Mouse (Mus musculus) macrophage (primary cell): ENCODE measurements around the gene Napsa. TPM values are rescaled to one million over a fixed set of nuclear protein-coding genes. Genes with fewer than 3 reads are reported as not detected.

ENCODE experiments used
- H3K27ac ChIP-seq: fragments of 350-480 bp; formaldehyde crosslinking; 2 replicates; pipeline ENCODE4 v1.9.0; 2021
- H3K36me3 ChIP-seq: fragments of 350-480 bp; formaldehyde crosslinking; 2 replicates; pipeline ENCODE4 v1.9.0; 2021; ENCODE audit errors: inconsistent target
- H3K4me3 ChIP-seq: fragments of 350-480 bp; formaldehyde crosslinking; 2 replicates; pipeline ENCODE4 v1.9.0; 2021; ENCODE audit errors: inconsistent target
- H3K79me2 ChIP-seq: fragments of 350-480 bp; formaldehyde crosslinking; 2 replicates; pipeline ENCODE4 v1.9.0; 2021; ENCODE audit errors: inconsistent target
- WGBS: methylation state at CpG from one replicate; pipeline ENCODE4 v1.1.7; 2026; ENCODE audit warnings: inconsistent platforms; ENCODE audit not compliant: missing documents; 5-methylcytosine and 5-hydroxymethylcytosine counted together
- polyA plus RNA-seq: library from polyadenylated mRNA; stranded (reverse); fragments of 250-400 nt; gene quantifications from 3 replicates; pipeline ENCODE4 v1.2.4, GENCODE M21; 2018; ENCODE audit warnings: inconsistent platforms

Gene Napsa
- polyA plus RNA-seq, 1 experiment from 2014 or later: 26.9 TPM

DNA sequence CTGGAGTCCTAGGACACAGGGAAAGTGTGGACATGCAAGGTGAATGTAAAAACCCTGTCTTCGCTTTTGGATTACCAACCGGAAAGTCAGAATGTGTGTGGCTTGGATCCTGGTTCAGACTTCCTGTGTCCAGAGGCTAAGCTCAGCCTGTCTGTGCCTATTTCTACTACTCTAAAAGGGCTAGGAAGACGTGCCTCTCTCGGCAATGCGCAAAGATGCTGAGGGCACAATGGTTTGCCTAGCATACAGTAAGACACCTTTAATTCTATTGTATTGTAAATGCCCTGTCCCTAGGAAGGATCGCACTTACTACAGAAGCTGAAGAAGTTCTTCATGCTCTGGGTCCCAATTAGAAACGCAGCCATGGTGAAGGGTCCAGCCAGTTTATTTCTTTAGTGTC is 33.3 kb downstream of the Napsa start:
- Histone ChIP-seq H3K36me3 (no peaks in the 10 kb centered on the region), H3K27ac (no peak overlapping the region), H3K4me3 (no peak overlapping the region), H3K79me2 (no peaks in the 10 kb centered on the region)
- WGBS: 38% methylated on average over 7 of the region's 7 CpGs

DNA sequence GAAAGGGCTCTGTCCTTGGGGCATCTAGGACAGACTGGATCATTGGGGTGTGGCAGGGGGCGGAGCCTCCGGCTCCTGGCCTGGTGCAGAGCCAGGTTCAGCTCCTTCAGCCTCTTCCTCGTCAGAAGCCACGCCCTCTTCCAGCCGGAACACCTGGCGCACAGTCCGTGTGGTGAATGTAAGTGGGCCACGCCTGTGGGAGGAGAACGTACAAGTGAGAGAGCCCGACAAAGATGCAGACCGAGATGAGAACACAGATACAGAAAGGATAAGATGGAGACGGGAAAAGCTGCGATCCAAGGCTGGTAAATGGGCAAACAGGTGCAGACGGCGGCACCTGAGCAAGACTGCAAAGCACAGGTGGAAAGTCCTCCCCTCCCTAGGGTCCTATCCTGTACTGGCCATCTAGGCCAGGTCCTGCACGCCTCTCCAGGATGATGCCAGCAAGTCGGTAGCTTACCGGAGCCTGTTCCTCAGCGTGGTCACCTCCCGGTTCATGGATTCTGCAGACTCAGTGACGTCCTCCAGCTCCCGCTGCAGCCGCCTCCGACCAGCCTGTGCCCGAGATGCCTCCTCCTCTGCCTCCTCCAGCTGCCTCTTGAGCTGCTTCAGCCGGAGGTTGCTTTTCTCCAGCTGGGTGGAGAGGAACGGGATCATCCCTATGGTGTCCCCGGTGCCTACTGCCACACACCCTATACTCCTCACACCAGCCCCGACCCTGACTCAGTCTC is 34.2 kb downstream of the Napsa start:
- 13% methylated on average over 28 of the region's 29 CpGs for WGBS
- H3K4me3 ChIP-seq: no peak overlapping the region
- H3K79me2 ChIP-seq: no peaks in the 10 kb centered on the region

DNA sequence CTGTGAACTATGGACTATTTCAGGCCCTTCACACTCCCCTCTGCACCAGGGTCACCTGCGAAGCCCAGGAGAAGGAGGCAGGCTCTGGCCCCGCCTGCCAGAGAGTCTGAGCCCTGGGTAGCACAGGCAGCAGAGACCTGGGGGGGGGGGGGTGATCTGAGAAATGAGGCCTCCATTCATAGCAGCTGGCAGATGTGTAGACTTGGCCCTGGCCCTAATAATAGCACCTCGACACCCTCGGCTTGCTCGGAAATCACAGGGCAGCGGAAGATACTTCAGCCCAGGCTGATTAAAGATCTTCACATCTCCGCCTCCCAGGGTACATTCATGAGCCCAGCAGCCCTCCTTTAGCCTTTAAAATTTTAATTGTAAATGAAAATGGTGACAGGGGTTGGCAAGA is 40.0 kb downstream of the Napsa start:
- Histone ChIP-seq H3K79me2 (no peaks in the 10 kb centered on the region), H3K36me3 (no peaks in the 10 kb centered on the region), H3K4me3 (no peak overlapping the region), H3K27ac (no peak overlapping the region)
- WGBS: 86% methylated on average over 4 of the region's 7 CpGs

More for the DNA sequence above, 34.2 kb downstream of the Napsa start:
- no peaks in the 10 kb centered on the region for H3K36me3 ChIP-seq
- H3K27ac ChIP-seq: no peak overlapping the region

DNA sequence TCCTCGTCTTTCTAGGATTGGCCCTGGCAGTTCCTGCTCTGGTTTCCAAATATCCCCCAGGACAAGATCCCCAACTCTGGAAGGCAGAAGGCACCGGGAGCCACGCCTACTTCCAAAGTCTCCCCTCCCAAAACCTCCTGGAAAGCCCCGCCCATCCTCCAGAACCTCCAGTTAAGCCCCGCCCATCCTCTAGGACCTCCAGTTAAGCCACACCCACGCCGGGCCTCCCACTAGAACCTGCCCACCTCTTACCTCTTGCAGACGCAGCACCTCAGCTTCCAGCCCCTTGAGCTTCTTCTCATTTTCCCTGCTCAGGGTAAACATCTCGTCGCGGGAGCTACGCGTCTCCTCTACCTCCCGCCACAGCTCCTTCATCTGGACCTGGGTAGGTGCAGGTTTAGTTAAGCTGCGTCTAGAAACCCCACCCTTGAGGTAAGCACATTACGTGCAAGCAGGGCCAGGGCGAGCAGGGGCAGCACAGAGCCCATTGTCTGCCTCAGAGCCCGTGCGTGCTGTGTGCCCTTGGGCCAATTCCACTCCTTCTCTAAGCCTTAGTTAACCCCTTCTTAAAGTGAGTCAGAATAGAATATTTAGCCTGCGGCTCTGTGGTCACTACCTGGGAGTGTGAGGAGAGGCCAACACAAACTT is 42.0 kb downstream of the Napsa start:
- H3K36me3 ChIP-seq: no peaks in the 10 kb centered on the region
- no peaks in the 10 kb centered on the region for H3K79me2 ChIP-seq
- no peak overlapping the region for H3K27ac ChIP-seq
- H3K4me3 ChIP-seq: no peak overlapping the region
- WGBS: 18% methylated on average over 20 of the region's 20 CpGs

DNA sequence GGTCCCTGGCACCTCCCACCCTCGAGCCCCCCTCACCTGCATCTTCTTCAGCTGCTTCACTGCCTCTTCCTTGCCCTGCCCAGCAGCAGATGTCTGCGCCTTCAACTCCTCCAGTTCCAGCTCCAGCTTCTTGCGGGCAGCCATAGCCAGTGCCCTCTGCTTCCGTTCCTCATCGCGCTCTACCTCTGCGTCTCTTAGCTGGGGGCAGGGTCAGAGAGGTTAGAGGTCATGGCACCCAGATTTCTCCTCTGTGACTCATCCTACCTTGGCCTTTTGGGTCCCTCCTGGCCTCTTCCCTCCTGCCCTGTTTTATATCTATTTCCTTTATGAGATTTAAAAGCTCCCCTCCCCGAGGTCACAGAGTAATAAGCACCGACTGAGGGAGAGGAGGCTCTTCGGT is 43.1 kb downstream of the Napsa start:
- WGBS: 19% methylated on average over 10 of the region's 10 CpGs
- no peak overlapping the region for H3K4me3 ChIP-seq
- H3K27ac ChIP-seq: no peak overlapping the region
- H3K36me3 ChIP-seq: no peaks in the 10 kb centered on the region
- no peaks in the 10 kb centered on the region for H3K79me2 ChIP-seq

DNA sequence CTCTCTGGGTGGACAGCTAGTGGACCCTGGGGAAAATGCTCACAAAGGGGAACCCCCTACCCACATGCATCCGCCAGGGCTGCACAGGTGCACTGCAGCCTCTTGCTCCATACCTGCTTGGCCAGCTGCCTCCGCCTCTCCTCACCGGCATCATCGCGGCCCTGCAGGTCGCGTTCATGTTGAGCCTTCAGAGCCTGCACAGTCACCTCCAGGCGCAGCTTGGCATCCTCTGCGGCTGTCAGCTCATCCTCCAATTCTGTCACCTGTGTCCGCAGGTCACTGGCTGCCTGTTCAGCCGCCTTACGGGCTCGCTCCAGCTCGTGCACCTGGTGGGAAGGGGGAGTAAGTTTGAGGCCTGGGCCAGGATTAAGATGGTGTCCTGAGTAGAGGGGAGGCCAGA is 43.8 kb downstream of the Napsa start:
- 94% methylated on average over 14 of the region's 14 CpGs for WGBS
- Histone ChIP-seq H3K36me3 (no peaks in the 10 kb centered on the region), H3K27ac (no peak overlapping the region), H3K4me3 (no peak overlapping the region), H3K79me2 (no peaks in the 10 kb centered on the region)

DNA sequence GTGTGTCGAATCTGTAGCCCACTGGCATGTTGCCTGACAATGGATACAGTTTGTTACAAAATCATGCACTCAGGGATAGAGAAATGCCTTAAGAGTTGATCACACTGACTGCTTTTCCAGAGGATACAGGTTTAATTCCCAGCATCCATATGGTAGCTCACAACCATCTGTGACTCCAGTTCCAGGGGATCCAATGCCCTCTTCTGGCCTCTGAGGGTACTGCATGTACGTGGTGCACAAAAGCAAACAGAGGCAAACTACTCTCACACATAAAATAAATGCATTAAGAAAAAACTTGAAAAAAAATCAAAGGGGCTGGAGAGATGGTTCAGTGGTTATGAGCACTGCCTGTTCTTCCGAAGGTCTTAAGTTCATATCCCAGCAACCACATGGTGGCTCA is 44.9 kb downstream of the Napsa start:
- Histone ChIP-seq H3K27ac (no peak overlapping the region), H3K36me3 (no peaks in the 10 kb centered on the region), H3K79me2 (no peaks in the 10 kb centered on the region), H3K4me3 (no peak overlapping the region)
- WGBS: 76% methylated on average over 3 of the region's 3 CpGs

DNA sequence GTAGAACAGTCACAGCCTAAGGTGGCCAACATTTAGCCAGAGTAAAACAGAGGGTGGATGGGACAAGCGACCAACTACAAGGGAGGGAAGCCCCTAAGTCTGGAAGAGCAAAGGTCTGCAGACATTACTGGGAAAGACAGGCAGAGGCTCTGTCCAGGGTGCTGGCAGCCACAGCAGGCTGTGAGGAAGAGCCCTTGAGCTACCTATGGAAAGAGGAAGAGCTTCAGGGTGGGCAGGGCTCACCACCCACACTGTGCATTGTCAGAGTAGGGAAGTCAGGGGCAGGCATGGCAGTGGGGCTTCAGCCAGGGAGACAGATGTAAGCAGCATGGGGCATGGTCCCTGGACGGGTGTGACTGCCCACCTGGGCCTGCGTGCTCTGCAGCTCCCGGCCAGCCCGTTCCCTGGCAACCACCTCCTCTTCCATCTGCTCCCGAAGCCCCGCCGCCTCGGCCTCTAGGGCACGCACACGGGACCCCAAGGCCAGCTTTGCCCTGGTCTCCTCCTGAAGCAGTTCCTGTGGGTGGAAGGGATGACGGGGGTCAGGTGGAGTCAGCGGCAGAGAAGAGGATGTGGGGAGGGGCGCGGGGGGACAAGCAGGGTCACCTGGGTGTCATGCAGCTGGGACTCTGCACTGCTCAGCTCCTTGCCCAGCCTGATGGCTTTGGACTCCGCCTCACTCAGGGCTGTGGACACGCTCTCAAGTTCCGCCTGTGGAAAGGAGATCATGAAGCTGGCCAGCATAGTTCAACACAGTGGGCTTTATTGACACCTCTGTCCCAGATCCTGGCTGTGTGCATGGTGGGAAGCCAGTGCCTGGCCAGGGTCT is 51.7 kb downstream of the Napsa start:
- no peaks in the 10 kb centered on the region for H3K79me2 ChIP-seq
- no peak overlapping the region for H3K4me3 ChIP-seq
- no peak overlapping the region for H3K27ac ChIP-seq
- H3K36me3 ChIP-seq: no peaks in the 10 kb centered on the region
- WGBS: 54% methylated on average over 16 of the region's 18 CpGs

DNA sequence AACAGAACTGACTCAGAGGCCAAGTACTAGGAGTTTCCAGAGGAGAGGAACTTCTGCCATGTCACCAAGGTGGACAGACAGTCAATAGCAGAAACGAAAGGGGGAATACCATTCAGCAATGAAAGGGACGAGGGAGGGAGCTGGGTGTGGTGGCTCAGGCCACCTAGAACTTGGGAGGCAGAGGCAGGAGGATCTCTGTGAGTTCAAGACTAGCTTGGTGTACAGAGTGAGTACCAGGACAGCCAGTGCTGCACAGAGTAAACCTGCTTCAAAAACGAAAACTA is 52.3 kb downstream of the Napsa start:
- no peaks in the 10 kb centered on the region for H3K36me3 ChIP-seq
- WGBS: 72% methylated on average over 3 of the region's 3 CpGs

DNA sequence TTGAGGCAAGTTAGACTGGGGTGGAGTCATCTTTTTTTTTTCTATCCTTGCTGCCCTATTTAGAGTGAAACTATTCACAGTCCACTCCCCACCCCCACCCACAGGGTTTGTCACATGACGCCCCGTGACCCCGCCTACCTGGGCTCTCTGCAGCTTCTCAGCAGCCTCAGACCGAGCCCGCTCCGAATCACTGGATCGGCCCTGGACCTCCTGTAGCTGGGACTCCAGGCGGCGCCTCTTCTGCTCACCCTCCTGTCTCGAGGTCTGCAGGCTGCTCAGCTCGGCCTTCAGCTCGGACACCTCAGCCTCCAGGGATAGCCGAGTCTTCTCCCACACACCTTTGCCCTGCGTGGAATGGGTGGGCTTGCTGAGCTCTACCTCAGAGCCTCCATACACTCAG is 52.6 kb downstream of the Napsa start:
- no peak overlapping the region for H3K4me3 ChIP-seq
- WGBS: 59% methylated on average over 14 of the region's 14 CpGs
- no peaks in the 10 kb centered on the region for H3K36me3 ChIP-seq
- no peak overlapping the region for H3K27ac ChIP-seq
- no peaks in the 10 kb centered on the region for H3K79me2 ChIP-seq

More for the DNA sequence above, 52.3 kb downstream of the Napsa start:
- H3K79me2 ChIP-seq: no peaks in the 10 kb centered on the region
- H3K4me3 ChIP-seq: no peak overlapping the region
- H3K27ac ChIP-seq: no peak overlapping the region

DNA sequence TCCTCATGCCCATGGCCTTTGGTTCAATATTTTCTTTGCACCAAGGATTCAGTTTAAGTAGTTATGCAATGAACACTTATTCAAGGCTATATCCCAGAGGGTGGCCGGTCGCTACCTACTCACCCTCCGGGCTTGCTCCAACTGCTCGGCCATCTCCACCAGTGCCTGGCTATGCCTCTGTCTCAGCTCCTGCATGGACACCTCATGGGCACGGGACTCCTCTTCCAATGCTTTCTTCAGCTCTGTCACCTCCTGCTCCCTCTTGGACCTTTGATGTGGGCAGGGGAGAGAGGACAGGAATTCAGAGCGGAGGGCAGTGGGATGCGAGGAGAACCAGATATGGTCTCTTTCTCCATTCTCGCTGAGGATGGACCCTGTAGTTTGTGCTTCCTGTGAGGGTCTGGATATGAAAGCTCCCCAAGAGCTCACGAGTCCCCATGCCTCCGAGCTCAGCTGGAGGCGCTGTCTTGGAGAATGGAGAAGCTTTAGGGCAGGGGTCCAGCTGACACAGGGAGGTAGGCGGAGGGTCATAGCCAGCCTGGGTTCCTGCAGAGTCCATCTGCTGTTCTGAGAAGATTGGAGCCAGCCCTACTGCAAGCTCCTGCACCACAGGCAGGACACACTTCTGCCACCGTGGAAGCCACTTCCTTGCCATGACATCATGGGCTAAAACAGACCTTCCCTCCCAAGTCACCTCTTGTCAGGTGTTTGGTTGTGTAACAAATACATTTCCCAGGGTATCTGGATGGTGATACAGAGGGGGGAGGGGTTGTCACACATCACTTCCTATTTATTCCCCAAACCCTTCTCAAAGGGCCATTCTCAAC is 53.3 kb downstream of the Napsa start:
- H3K27ac ChIP-seq: no peak overlapping the region
- WGBS: 92% methylated on average over 13 of the region's 13 CpGs

DNA sequence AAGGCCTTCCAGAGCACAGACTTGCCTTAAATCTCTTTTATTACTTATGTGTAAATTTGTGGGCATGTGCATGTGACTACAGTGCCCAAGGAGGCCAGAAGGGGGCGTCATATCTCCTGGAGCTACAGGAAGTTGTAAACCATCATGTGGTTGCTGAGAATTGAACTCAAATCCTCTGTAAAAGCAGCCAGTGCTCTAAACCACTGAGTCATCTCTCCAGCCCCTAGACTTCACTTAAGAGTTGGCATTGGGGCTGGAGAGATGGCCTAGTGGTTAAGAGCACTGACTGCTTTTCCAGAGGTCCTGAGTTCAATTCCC is 53.8 kb downstream of the Napsa start:
- Histone ChIP-seq H3K27ac (no peak overlapping the region), H3K4me3 (no peak overlapping the region), H3K36me3 (no peaks in the 10 kb centered on the region), H3K79me2 (no peaks in the 10 kb centered on the region)
- 55% methylated on average over 1 of the region's 1 CpGs for WGBS

More for the DNA sequence above, 53.3 kb downstream of the Napsa start:
- Histone ChIP-seq H3K4me3 (no peak overlapping the region), H3K36me3 (no peaks in the 10 kb centered on the region), H3K79me2 (no peaks in the 10 kb centered on the region)

DNA sequence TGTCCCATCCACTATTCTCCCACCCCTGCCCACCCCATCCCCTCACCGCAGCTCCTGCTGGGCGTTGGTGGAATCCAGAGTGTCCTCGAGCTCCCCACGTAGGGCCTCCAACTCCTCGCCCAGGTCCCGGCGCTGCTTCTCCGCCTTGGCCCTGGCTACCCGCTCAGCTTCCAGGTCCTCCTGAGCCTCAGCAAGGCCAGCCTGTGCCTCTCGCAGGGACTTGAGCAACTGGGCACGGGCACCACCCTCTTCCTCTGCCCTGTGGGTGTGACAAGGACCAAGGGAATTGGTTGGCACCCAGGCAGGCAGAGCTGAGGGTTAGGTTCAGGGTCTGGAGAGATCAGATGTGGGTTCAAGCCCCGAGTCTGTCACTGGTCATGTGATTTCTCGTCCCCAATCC is 54.8 kb downstream of the Napsa start:
- H3K36me3 ChIP-seq: no peaks in the 10 kb centered on the region
- no peaks in the 10 kb centered on the region for H3K79me2 ChIP-seq
- WGBS: 81% methylated on average over 13 of the region's 13 CpGs
- no peak overlapping the region for H3K4me3 ChIP-seq
- H3K27ac ChIP-seq: no peak overlapping the region

DNA sequence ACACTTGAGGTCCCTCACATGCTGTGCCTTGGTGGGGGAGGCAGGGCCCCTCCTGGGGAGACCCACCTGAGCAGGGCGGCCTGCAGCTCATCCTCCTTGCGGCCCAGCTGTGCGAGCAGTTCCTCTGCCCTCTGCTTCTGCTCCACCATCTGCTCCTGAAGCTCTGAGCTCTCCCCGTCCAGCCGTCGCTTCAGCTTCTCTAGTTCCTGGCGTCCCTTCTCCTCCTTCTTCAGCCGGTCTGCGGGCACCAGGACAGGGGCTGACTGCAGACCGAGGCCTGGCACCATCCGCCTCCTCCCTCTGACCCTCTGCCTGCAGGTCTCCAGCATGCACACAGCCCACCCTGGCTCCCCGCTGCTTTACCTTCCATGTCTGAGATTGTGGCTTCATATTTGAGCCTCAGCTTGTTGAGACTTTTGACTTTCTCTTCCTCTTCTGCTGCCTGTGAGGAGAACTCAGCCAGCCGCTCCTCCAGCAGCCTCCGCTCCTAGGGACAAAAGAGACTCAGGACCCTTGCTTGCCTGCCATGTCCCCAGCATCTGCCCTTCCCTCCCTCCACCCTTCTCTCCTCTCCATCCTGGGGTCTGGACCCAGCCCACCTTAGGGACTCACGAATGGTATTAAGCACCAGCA is 56.3 kb downstream of the Napsa start:
- Histone ChIP-seq H3K4me3 (no peak overlapping the region), H3K27ac (no peak overlapping the region), H3K79me2 (no peaks in the 10 kb centered on the region), H3K36me3 (no peaks in the 10 kb centered on the region)
- WGBS: 83% methylated on average over 14 of the region's 15 CpGs
